Mouse (Mus musculus): ENCODE data around the gene Ethe1. TPM values are rescaled to one million over a fixed set of nuclear protein-coding genes. Genes with fewer than 3 reads are reported as not detected.
A peak's percentile ranks its signal among the peaks of the same experiment; 100 is the strongest.

The Ethe1 gene
- polyA plus RNA-seq, 1 experiment, result 13.4 TPM

- TF ChIP-seq CTCF (IDR thresholded peaks at IDR 0.05; ENCODE audit: low read depth, low read length), result no peak
- no peak for TF ChIP-seq POLR2A (IDR thresholded peaks at IDR 0.05; ENCODE audit: insufficient read depth, low read length)
- peak; percentile 51; the same call in 1 of the 2 replicates for TF ChIP-seq EP300 (IDR thresholded peaks at IDR 0.05; ENCODE audit: insufficient read depth, low read depth, low read length)
- no peak overlapping the region for H3K4me3 ChIP-seq (ENCODE audit: low read depth, low read length)
- H3K4me1 ChIP-seq (ENCODE audit: control insufficient read depth, insufficient read depth, low read length), result peaks cover 17% of the 10 kb centered on the region
- H3K27me3 ChIP-seq (ENCODE audit: control insufficient read depth, insufficient read depth, low read length, poor library complexity, severe bottlenecking), result no peaks in the 10 kb centered on the region
- H3K9ac ChIP-seq (ENCODE audit: low read depth, poor library complexity, severe bottlenecking), result peak overlapping the region; percentile 4; the same call in 1 of the 2 replicates
- peak overlapping the region; percentile 37; the same call in 1 of the 2 replicates for H3K27ac ChIP-seq (ENCODE audit: insufficient read depth, low read length)
- H3K9me3 ChIP-seq (replicated peaks; ENCODE audit: control insufficient read depth, insufficient read depth, low read length, poor library complexity, severe bottlenecking), result no peaks in the 10 kb centered on the region
- no peaks in the 10 kb centered on the region for H3K36me3 ChIP-seq (ENCODE audit: control insufficient read depth, insufficient read depth, low read length, poor library complexity, severe bottlenecking)
These were observed 43.0 kb downstream of the Ethe1 start for GRCm38 (mm10) chr7:24630116-24630880.

- Histone ChIP-seq H3K4me1 (ENCODE audit: control insufficient read depth, insufficient read depth, low read length) (no peaks in the 10 kb centered on the region), H3K4me3 (ENCODE audit: low read depth, low read length) (peak within 1 kb of the TSS; percentile 43), H3K9me3 (replicated peaks; ENCODE audit: control insufficient read depth, insufficient read depth, low read length, poor library complexity, severe bottlenecking) (no peaks in the 10 kb centered on the region), H3K9ac (ENCODE audit: low read depth, poor library complexity, severe bottlenecking) (no peak within 1 kb of the TSS), H3K27ac (ENCODE audit: insufficient read depth, low read length) (no peak within 1 kb of the TSS), H3K27me3 (ENCODE audit: control insufficient read depth, insufficient read depth, low read length, poor library complexity, severe bottlenecking) (no peaks in the 10 kb centered on the region), H3K36me3 (ENCODE audit: control insufficient read depth, insufficient read depth, low read length, poor library complexity, severe bottlenecking) (no peaks in the 10 kb centered on the region)
- no peak for TF ChIP-seq EP300 (IDR thresholded peaks at IDR 0.05; ENCODE audit: insufficient read depth, low read depth, low read length)
- no peak for TF ChIP-seq CTCF (IDR thresholded peaks at IDR 0.05; ENCODE audit: low read depth, low read length)
- no peak for TF ChIP-seq POLR2A (IDR thresholded peaks at IDR 0.05; ENCODE audit: insufficient read depth, low read length)
These were observed 48.9 kb downstream of the Ethe1 start, which contains the start of gene Lypd3 for GRCm38 (mm10) chr7:24636264-24636663. Gene Lypd3 (plus strand): TSS chr7:24636550.

GRCm38 (mm10) chr7:24637046-24637445 is 49.7 kb downstream of the Ethe1 start:
- no peaks in the 10 kb centered on the region for H3K27me3 ChIP-seq (ENCODE audit: control insufficient read depth, insufficient read depth, low read length, poor library complexity, severe bottlenecking)
- H3K9ac ChIP-seq (ENCODE audit: low read depth, poor library complexity, severe bottlenecking), result no peak overlapping the region
- no peaks in the 10 kb centered on the region for H3K9me3 ChIP-seq (replicated peaks; ENCODE audit: control insufficient read depth, insufficient read depth, low read length, poor library complexity, severe bottlenecking)
- TF ChIP-seq EP300 (IDR thresholded peaks at IDR 0.05; ENCODE audit: insufficient read depth, low read depth, low read length) (no peak), POLR2A (IDR thresholded peaks at IDR 0.05; ENCODE audit: insufficient read depth, low read length) (no peak), CTCF (IDR thresholded peaks at IDR 0.05; ENCODE audit: low read depth, low read length) (no peak)
- H3K27ac ChIP-seq (ENCODE audit: insufficient read depth, low read length), result no peak overlapping the region
- no peaks in the 10 kb centered on the region for H3K36me3 ChIP-seq (ENCODE audit: control insufficient read depth, insufficient read depth, low read length, poor library complexity, severe bottlenecking)
- no peaks in the 10 kb centered on the region for H3K4me1 ChIP-seq (ENCODE audit: control insufficient read depth, insufficient read depth, low read length)
- H3K4me3 ChIP-seq (ENCODE audit: low read depth, low read length), result peak overlapping the region; percentile 43

- H3K36me3 ChIP-seq (ENCODE audit: control insufficient read depth, insufficient read depth, low read length, poor library complexity, severe bottlenecking), result no peaks in the 10 kb centered on the region
- H3K4me3 ChIP-seq (ENCODE audit: low read depth, low read length), result peak overlapping the region; percentile 47
- H3K27ac ChIP-seq (ENCODE audit: insufficient read depth, low read length), result no peak overlapping the region
- no peaks in the 10 kb centered on the region for H3K27me3 ChIP-seq (ENCODE audit: control insufficient read depth, insufficient read depth, low read length, poor library complexity, severe bottlenecking)
- no peaks in the 10 kb centered on the region for H3K9me3 ChIP-seq (replicated peaks; ENCODE audit: control insufficient read depth, insufficient read depth, low read length, poor library complexity, severe bottlenecking)
- H3K4me1 ChIP-seq (ENCODE audit: control insufficient read depth, insufficient read depth, low read length), result no peaks in the 10 kb centered on the region
- peak overlapping the region; percentile 8; the same call in 1 of the 2 replicates for H3K9ac ChIP-seq (ENCODE audit: low read depth, poor library complexity, severe bottlenecking)
- TF ChIP-seq EP300 (IDR thresholded peaks at IDR 0.05; ENCODE audit: insufficient read depth, low read depth, low read length) (no peak), CTCF (IDR thresholded peaks at IDR 0.05; ENCODE audit: low read depth, low read length) (no peak), POLR2A (IDR thresholded peaks at IDR 0.05; ENCODE audit: insufficient read depth, low read length) (no peak)
These were observed 50.9 kb downstream of the Ethe1 start for GRCm38 (mm10) chr7:24638026-24638856.

- Histone ChIP-seq H3K4me3 (ENCODE audit: low read depth, low read length) (no peak overlapping the region), H3K36me3 (ENCODE audit: control insufficient read depth, insufficient read depth, low read length, poor library complexity, severe bottlenecking) (no peaks in the 10 kb centered on the region), H3K27ac (ENCODE audit: insufficient read depth, low read length) (no peak overlapping the region), H3K9me3 (replicated peaks; ENCODE audit: control insufficient read depth, insufficient read depth, low read length, poor library complexity, severe bottlenecking) (no peaks in the 10 kb centered on the region), H3K27me3 (ENCODE audit: control insufficient read depth, insufficient read depth, low read length, poor library complexity, severe bottlenecking) (no peaks in the 10 kb centered on the region), H3K4me1 (ENCODE audit: control insufficient read depth, insufficient read depth, low read length) (no peaks in the 10 kb centered on the region), H3K9ac (ENCODE audit: low read depth, poor library complexity, severe bottlenecking) (no peak overlapping the region)
- TF ChIP-seq POLR2A (IDR thresholded peaks at IDR 0.05; ENCODE audit: insufficient read depth, low read length) (no peak), EP300 (IDR thresholded peaks at IDR 0.05; ENCODE audit: insufficient read depth, low read depth, low read length) (no peak), CTCF (IDR thresholded peaks at IDR 0.05; ENCODE audit: low read depth, low read length) (no peak)
These were observed 53.1 kb downstream of the Ethe1 start for GRCm38 (mm10) chr7:24640450-24640849.

All from ES-Bruce4 (cell line).